Mouse (Mus musculus) intestine, postnatal 0 days (tissue): ENCODE measurements around the gene Ccdc42. TPM values are rescaled to one million over a fixed set of nuclear protein-coding genes. Genes with fewer than 3 reads are reported as not detected.

ENCODE experiments used
- ATAC-seq: fragments of 200-750 bp; cut with Nextera tagmentation; 2 replicates; pipeline ENCODE4 v1.8.0; 2017; ENCODE audit warnings: mild to moderate bottlenecking, moderate TSS enrichment, moderate library complexity
- H3K27ac ChIP-seq: fragments of 300-500 bp; sonication (generic); 2 replicates; pipeline ENCODE4 v1.5.1; 2014; ENCODE audit warnings: mild to moderate bottlenecking, low read depth, low read length, moderate library complexity
- H3K27me3 ChIP-seq: fragments of 300-500 bp; sonication (generic); replicated peaks from 2 replicates; pipeline ENCODE4 v1.6.1; 2014; ENCODE audit warnings: low read length, mixed read lengths; ENCODE audit not compliant: control insufficient read depth, insufficient read depth
- H3K36me3 ChIP-seq: fragments of 300-500 bp; sonication (generic); 2 replicates; pipeline ENCODE4 v1.6.1; 2014; ENCODE audit warnings: mild to moderate bottlenecking, moderate library complexity; ENCODE audit not compliant: control insufficient read depth, insufficient read depth
- H3K4me1 ChIP-seq: fragments of 300-500 bp; sonication (generic); replicated peaks from 2 replicates; pipeline ENCODE4 v1.6.1; 2014; ENCODE audit warnings: antibody characterized with exemption, low read length, mixed read lengths; ENCODE audit not compliant: control insufficient read depth, insufficient read depth
- H3K4me2 ChIP-seq: fragments of 300-500 bp; sonication (generic); replicated peaks from 2 replicates; pipeline ENCODE4 v1.6.1; 2014; ENCODE audit warnings: low read depth, mild to moderate bottlenecking, moderate library complexity
- H3K4me3 ChIP-seq: fragments of 300-500 bp; sonication (generic); 2 replicates; pipeline ENCODE4 v1.5.1; 2014; ENCODE audit warnings: low read depth, low read length
- H3K9ac ChIP-seq: fragments of 300-500 bp; sonication (generic); 2 replicates; pipeline ENCODE4 v1.6.1; 2014; ENCODE audit warnings: mild to moderate bottlenecking, low read depth, low read length
- H3K9me3 ChIP-seq: fragments of 300-500 bp; sonication (generic); 2 replicates; pipeline ENCODE4 v1.6.1; 2016; ENCODE audit warnings: mixed run types; ENCODE audit not compliant: control insufficient read depth
- CTCF ChIP-seq: sonication (generic); IDR thresholded peaks from 2 replicates; pipeline ENCODE4 v1.5.1; 2016; ENCODE audit warnings: low read depth, mild to moderate bottlenecking, control low read depth, antibody characterized with exemption, moderate library complexity
- WGBS: fragments of 180-500 bp; shearing (Covaris S2); extraction: QIAGEN DNeasy Blood & Tissue Kit; methylation state at CpG from one replicate; pipeline ENCODE4 v1.1.7; 2014; 5-methylcytosine and 5-hydroxymethylcytosine counted together
- polyA plus RNA-seq: library from polyadenylated mRNA; unstranded; fragments of >200 nt; fragmentation: Nextera tagmentation; extraction: Ambion mirVana; gene quantifications from 2 replicates; pipeline ENCODE4 v1.2.1, GENCODE M21; 2015

Ccdc42 gene
- polyA plus RNA-seq, 1 experiment from 2014 or later, result 0.21 TPM

- Histone ChIP-seq H3K4me1 (no peaks in the 10 kb centered on the region), H3K4me2 (no peak overlapping the region), H3K27me3 (no peaks in the 10 kb centered on the region), H3K36me3 (no peaks in the 10 kb centered on the region), H3K27ac (no peak overlapping the region), H3K9me3 (no peaks in the 10 kb centered on the region), H3K9ac (no peak overlapping the region), H3K4me3 (no peak overlapping the region)
- TF ChIP-seq CTCF, result no peak
- no peak for ATAC-seq
- WGBS, result 82% methylated on average over 17 of the region's 17 CpGs
These were observed 44.9 kb downstream of the Ccdc42 start for GRCm38 (mm10) chr11:68631611-68632316.

GRCm38 (mm10) chr11:68637861-68638615, 51.2 kb downstream of the Ccdc42 start:
- ATAC-seq, result no peak
- no peaks in the 10 kb centered on the region for H3K4me1 ChIP-seq
- no peak overlapping the region for H3K9ac ChIP-seq
- H3K9me3 ChIP-seq, result no peaks in the 10 kb centered on the region
- no peak overlapping the region for H3K4me2 ChIP-seq
- no peak overlapping the region for H3K4me3 ChIP-seq
- TF ChIP-seq CTCF, result no peak
- no peaks in the 10 kb centered on the region for H3K27me3 ChIP-seq
- H3K36me3 ChIP-seq, result no peaks in the 10 kb centered on the region
- WGBS, result 38% methylated on average over 10 of the region's 10 CpGs
- no peak overlapping the region for H3K27ac ChIP-seq

- Histone ChIP-seq H3K9ac (no peak overlapping the region), H3K36me3 (no peaks in the 10 kb centered on the region), H3K4me3 (no peak overlapping the region), H3K27ac (no peak overlapping the region), H3K9me3 (no peaks in the 10 kb centered on the region), H3K27me3 (no peaks in the 10 kb centered on the region), H3K4me1 (no peaks in the 10 kb centered on the region), H3K4me2 (no peak overlapping the region)
- ATAC-seq, result no peak
- 78% methylated on average over 5 of the region's 5 CpGs for WGBS
- no peak for TF ChIP-seq CTCF
These were observed 54.5 kb downstream of the Ccdc42 start for GRCm38 (mm10) chr11:68641361-68641760.

GRCm38 (mm10) chr11:68644781-68645180, 58.0 kb downstream of the Ccdc42 start:
- no peak overlapping the region for H3K4me3 ChIP-seq
- TF ChIP-seq CTCF, result no peak

More at GRCm38 (mm10) chr11:68644781-68645180, 58.0 kb downstream of the Ccdc42 start:
- no peak overlapping the region for H3K27ac ChIP-seq
- H3K4me1 ChIP-seq, result no peaks in the 10 kb centered on the region
- H3K9me3 ChIP-seq, result no peaks in the 10 kb centered on the region
- H3K27me3 ChIP-seq, result no peaks in the 10 kb centered on the region
- H3K9ac ChIP-seq, result no peak overlapping the region
- no peak for ATAC-seq
- 58% methylated on average over 6 of the region's 6 CpGs for WGBS
- H3K36me3 ChIP-seq, result no peaks in the 10 kb centered on the region
- no peak overlapping the region for H3K4me2 ChIP-seq

Other genes starting within 250 kb of the Ccdc42 start
- 8.7 and 8.8 TPM in 2 replicates for gene Ntn1, start 186.2 kb upstream of the Ccdc42 start, polyA plus RNA-seq
- 0.22 and 0.35 TPM in 2 replicates for gene Pik3r5, start 154.9 kb upstream of the Ccdc42 start, polyA plus RNA-seq
- gene Pik3r6, start 84.0 kb upstream of the Ccdc42 start, polyA plus RNA-seq, result 1.0 and 1.4 TPM in 2 replicates
- 7.7 and 8.3 TPM in 2 replicates for gene Mfsd6l, start 30.8 kb upstream of the Ccdc42 start, polyA plus RNA-seq
- 16.7 and 16.8 TPM in 2 replicates for gene Myh10, start 104.5 kb downstream of the Ccdc42 start, polyA plus RNA-seq